Mouse (Mus musculus): ENCODE results near the gene Xab2. TPM values are rescaled to one million over a fixed set of nuclear protein-coding genes. Genes with fewer than 3 reads are reported as not detected.

Gene Xab2
- 10 to 100 TPM; 41.2 to 47.3 TPM for total RNA-seq (2023)

GRCm38 (mm10) chr8:3621199-3621970 is at the start of gene Xab2, which contains the start of gene Pet100:
Gene Xab2 (minus strand): TSS chr8:3621316.
Gene Pet100 (plus strand): TSS chr8:3621548.

GRCm38 (mm10) chr8:3665507-3665906 is 44.4 kb upstream of the Xab2 start, which contains the start of gene Mcemp1:
Gene Mcemp1 (plus strand): TSS chr8:3665754.

GRCm38 (mm10) chr8:3655526-3655925 is 34.4 kb upstream of the Xab2 start, which contains the start of gene Retn:
Gene Retn (plus strand): TSS chr8:3655770.

GRCm38 (mm10) chr8:3630647-3631477 is 9.7 kb upstream of the Xab2 start, which contains the start of gene Stxbp2:
Gene Stxbp2 (plus strand): TSS chr8:3630955.

GRCm38 (mm10) chr8:3625445-3625844 is 4.3 kb upstream of the Xab2 start, which contains the start of gene Pcp2:
Gene Pcp2 (minus strand): TSS chr8:3625545.

GRCm38 (mm10) chr8:3586993-3587390 is 34.1 kb downstream of the Xab2 start, which contains the start of gene Camsap3:
Gene Camsap3 (plus strand): TSS chr8:3587293.

GRCm38 (mm10) chr8:3567641-3568371 is 53.3 kb downstream of the Xab2 start, which contains the start of gene C330021F23Rik:
Gene C330021F23Rik (plus strand): TSS chr8:3567990.

Other genes starting within 250 kb of the Xab2 start
- gene Arhgef18, start 228.3 kb downstream of the Xab2 start, total RNA-seq (2023) = 100 to 1,000 TPM; 102 to 114 TPM
- under 1 TPM; 0.27 to 0.66 TPM for gene Pex11g, start 153.6 kb downstream of the Xab2 start, total RNA-seq (2023)
- 1 to 10 TPM in 1 of 2 experiments, under 1 TPM in 1; 0.71 to 1.2 TPM for gene Tex45, start 150.5 kb downstream of the Xab2 start, total RNA-seq (2023)
- gene Zfp358, start 128.2 kb downstream of the Xab2 start, total RNA-seq (2023) = 1 to 10 TPM; 3.3 to 4.2 TPM
- 10 to 100 TPM; 27.4 to 35.4 TPM for gene Mcoln1, start 120.9 kb downstream of the Xab2 start, total RNA-seq (2023)
- gene Pnpla6, start 105.9 kb downstream of the Xab2 start, total RNA-seq (2023) = 10 to 100 TPM; 21.9 to 29.6 TPM
- not detected for gene C330021F23Rik, start 53.3 kb downstream of the Xab2 start, total RNA-seq (2023)
- not detected for gene Camsap3, start 34.0 kb downstream of the Xab2 start, total RNA-seq (2023)
- gene Pet100, start 232 bp upstream of the Xab2 start, total RNA-seq (2023) = 100 to 1,000 TPM; 117 to 126 TPM
- not detected for gene Pcp2, start 4.2 kb upstream of the Xab2 start, total RNA-seq (2023)
- 100 to 1,000 TPM; 351 TPM for gene Stxbp2, start 9.6 kb upstream of the Xab2 start, total RNA-seq (2023)
- gene Retn, start 34.5 kb upstream of the Xab2 start, total RNA-seq (2023) = 1 to 10 TPM in 1 of 2 experiments, under 1 TPM in 1; 0.71 to 1.1 TPM
- gene Mcemp1, start 44.4 kb upstream of the Xab2 start, total RNA-seq (2023) = 100 to 1,000 TPM; 302 to 336 TPM
- gene Fcor, start 51.0 kb upstream of the Xab2 start, total RNA-seq (2023) = 1 to 10 TPM; 4.4 to 4.5 TPM
- 10 to 100 TPM; 11.7 to 15.6 TPM for gene Trappc5, start 55.0 kb upstream of the Xab2 start, total RNA-seq (2023)
- under 1 TPM; 0.31 to 0.53 TPM for gene Fcer2a, start 72.9 kb upstream of the Xab2 start, total RNA-seq (2023)
- gene Clec4g, start 99.3 kb upstream of the Xab2 start, total RNA-seq (2023) = not detected
- 1 to 10 TPM; 5.8 to 9.3 TPM for gene Cd209a, start 127.7 kb upstream of the Xab2 start, total RNA-seq (2023)
- gene Cd209e, start 233.0 kb upstream of the Xab2 start, total RNA-seq (2023) = not detected

Data from neutrophil, adult 59 days (primary cell).